Mouse (Mus musculus): ENCODE measurements at regions not wholly inside any gene's neighbourhood (a gene's known extent, or its start where the extent isn't known, plus 50 kb on each side); places are given as distances from the start of the nearest gene placed in this dataset.

GRCm38 (mm10) chr2:9683673-9684210 is 197.3 kb upstream of the 4930412O13Rik start:
- no peak for DNase-seq (ENCODE audit: low spot score in 2 of 2)

- no peak for DNase-seq (ENCODE audit: low spot score in 2 of 2)
Observed at GRCm38 (mm10) chr2:9688176-9688575, 192.9 kb upstream of the 4930412O13Rik start.

- no peak for DNase-seq (ENCODE audit: low spot score in 2 of 2)
Observed at GRCm38 (mm10) chr2:9689518-9689917, 191.5 kb upstream of the 4930412O13Rik start.

- no peak for DNase-seq (ENCODE audit: low spot score in 2 of 2)
Observed at GRCm38 (mm10) chr2:9691506-9691905, 189.5 kb upstream of the 4930412O13Rik start.

GRCm38 (mm10) chr2:9691906-9692305 is 189.1 kb upstream of the 4930412O13Rik start:
- DNase-seq (ENCODE audit: low spot score in 2 of 2): no peak

GRCm38 (mm10) chr2:9693351-9693750 is 187.7 kb upstream of the 4930412O13Rik start:
- DNase-seq (ENCODE audit: low spot score in 2 of 2): no peak

- DNase-seq (ENCODE audit: low spot score in 2 of 2): no peak
Observed at GRCm38 (mm10) chr2:9694178-9694577, 186.9 kb upstream of the 4930412O13Rik start.

- no peak for DNase-seq (ENCODE audit: low spot score in 2 of 2)
Observed at GRCm38 (mm10) chr2:9697591-9698345, 183.3 kb upstream of the 4930412O13Rik start.

GRCm38 (mm10) chr2:9704266-9704665 is 176.8 kb upstream of the 4930412O13Rik start:
- no peak for DNase-seq (ENCODE audit: low spot score in 2 of 2)

- DNase-seq (ENCODE audit: low spot score in 2 of 2): peak in 1 of 2 experiments; percentile 10
Observed at GRCm38 (mm10) chr2:9709466-9709865, 171.6 kb upstream of the 4930412O13Rik start.

GRCm38 (mm10) chr2:9717904-9718303 is 163.1 kb upstream of the 4930412O13Rik start:
- DNase-seq (ENCODE audit: low spot score in 2 of 2): no peak

- no peak for DNase-seq (ENCODE audit: low spot score in 2 of 2)
Observed at GRCm38 (mm10) chr2:9733243-9733642, 147.8 kb upstream of the 4930412O13Rik start.

GRCm38 (mm10) chr2:9744181-9744580 is 136.9 kb upstream of the 4930412O13Rik start:
- DNase-seq (ENCODE audit: low spot score in 2 of 2): no peak

GRCm38 (mm10) chr2:9749829-9750788 is 130.9 kb upstream of the 4930412O13Rik start:
- DNase-seq (ENCODE audit: low spot score in 2 of 2): no peak

- no peak for DNase-seq (ENCODE audit: low spot score in 2 of 2)
Observed at GRCm38 (mm10) chr2:9753691-9754090, 127.4 kb upstream of the 4930412O13Rik start.

GRCm38 (mm10) chr2:9754153-9754552 is 126.9 kb upstream of the 4930412O13Rik start:
- DNase-seq (ENCODE audit: low spot score in 2 of 2): no peak

GRCm38 (mm10) chr2:9757770-9758420 is 123.2 kb upstream of the 4930412O13Rik start:
- no peak for DNase-seq (ENCODE audit: low spot score in 2 of 2)

- DNase-seq (ENCODE audit: low spot score in 2 of 2): no peak
Observed at GRCm38 (mm10) chr2:9758983-9759382, 122.1 kb upstream of the 4930412O13Rik start.

- no peak for DNase-seq (ENCODE audit: low spot score in 2 of 2)
Observed at GRCm38 (mm10) chr2:9759389-9760104, 121.5 kb upstream of the 4930412O13Rik start.

GRCm38 (mm10) chr2:9780159-9780558 is 100.9 kb upstream of the 4930412O13Rik start:
- DNase-seq (ENCODE audit: low spot score in 2 of 2): no peak
